Mouse (Mus musculus) small intestine, adult 2 months (tissue): ENCODE data around the gene Poc1b. TPM values are rescaled to one million over a fixed set of nuclear protein-coding genes. Genes with fewer than 3 reads are reported as not detected.
"Not testable (repeated sequence)": the region's sequence is repeated elsewhere in the genome, so short reads cannot be mapped to it uniquely, and the experiment has no call there.

Experiments
- H3K27ac ChIP-seq: fragments of 200-500 bp; 2 replicates; pipeline ENCODE4 v1.5.1; 2012; ENCODE audit warnings: low read depth, low read length, control low read depth, inconsistent platforms; ENCODE audit not compliant: insufficient read depth
- H3K27me3 ChIP-seq: fragments of 200-500 bp; 2 replicates; pipeline ENCODE4 v1.6.1; 2012; ENCODE audit warnings: mild to moderate bottlenecking, moderate library complexity, low read length, inconsistent platforms; ENCODE audit not compliant: control insufficient read depth, insufficient read depth
- H3K36me3 ChIP-seq: fragments of 200-500 bp; 2 replicates; pipeline ENCODE4 v1.6.1; 2012; ENCODE audit warnings: mild to moderate bottlenecking, low read length, control low read depth, inconsistent platforms; ENCODE audit not compliant: control insufficient read depth, insufficient read depth
- H3K4me1 ChIP-seq: fragments of 200-500 bp; 2 replicates; pipeline ENCODE4 v1.6.1; 2012; ENCODE audit warnings: low read length, inconsistent platforms, mixed read lengths; ENCODE audit not compliant: control insufficient read depth, insufficient read depth, insufficient read length
- H3K4me3 ChIP-seq: fragments of 200-500 bp; 2 replicates; pipeline ENCODE4 v1.5.1; 2012; ENCODE audit warnings: low read depth, mild to moderate bottlenecking, control low read depth, inconsistent platforms, low read length, moderate library complexity
- CTCF ChIP-seq: fragments of 200-500 bp; IDR thresholded peaks from 2 replicates; pipeline ENCODE4 v1.5.1; 2012; ENCODE audit warnings: low read depth, mild to moderate bottlenecking, control low read depth, inconsistent platforms, low read length, moderate library complexity, mixed read lengths; ENCODE audit not compliant: insufficient replicate concordance, insufficient read length; ENCODE audit errors: extremely low read depth
- POLR2A ChIP-seq: fragments of 200-500 bp; IDR thresholded peaks from 2 replicates; pipeline ENCODE4 v1.6.1; 2012; ENCODE audit warnings: low read depth, mild to moderate bottlenecking, control low read depth, inconsistent platforms, low read length, moderate library complexity
- WGBS: fragments of 180-500 bp; shearing (Covaris S2); methylation state at CpG from one replicate; pipeline ENCODE4 v1.1.7; 2018; 5-methylcytosine and 5-hydroxymethylcytosine counted together
- polyA plus RNA-seq: library from polyadenylated mRNA; depleted of rRNA; stranded (reverse); fragments of >200 nt; gene quantifications from 2 replicates; pipeline ENCODE4 v1.2.3, GENCODE M21; 2012

The Poc1b gene
- polyA plus RNA-seq, 1 experiment = 5.5 TPM

DNA sequence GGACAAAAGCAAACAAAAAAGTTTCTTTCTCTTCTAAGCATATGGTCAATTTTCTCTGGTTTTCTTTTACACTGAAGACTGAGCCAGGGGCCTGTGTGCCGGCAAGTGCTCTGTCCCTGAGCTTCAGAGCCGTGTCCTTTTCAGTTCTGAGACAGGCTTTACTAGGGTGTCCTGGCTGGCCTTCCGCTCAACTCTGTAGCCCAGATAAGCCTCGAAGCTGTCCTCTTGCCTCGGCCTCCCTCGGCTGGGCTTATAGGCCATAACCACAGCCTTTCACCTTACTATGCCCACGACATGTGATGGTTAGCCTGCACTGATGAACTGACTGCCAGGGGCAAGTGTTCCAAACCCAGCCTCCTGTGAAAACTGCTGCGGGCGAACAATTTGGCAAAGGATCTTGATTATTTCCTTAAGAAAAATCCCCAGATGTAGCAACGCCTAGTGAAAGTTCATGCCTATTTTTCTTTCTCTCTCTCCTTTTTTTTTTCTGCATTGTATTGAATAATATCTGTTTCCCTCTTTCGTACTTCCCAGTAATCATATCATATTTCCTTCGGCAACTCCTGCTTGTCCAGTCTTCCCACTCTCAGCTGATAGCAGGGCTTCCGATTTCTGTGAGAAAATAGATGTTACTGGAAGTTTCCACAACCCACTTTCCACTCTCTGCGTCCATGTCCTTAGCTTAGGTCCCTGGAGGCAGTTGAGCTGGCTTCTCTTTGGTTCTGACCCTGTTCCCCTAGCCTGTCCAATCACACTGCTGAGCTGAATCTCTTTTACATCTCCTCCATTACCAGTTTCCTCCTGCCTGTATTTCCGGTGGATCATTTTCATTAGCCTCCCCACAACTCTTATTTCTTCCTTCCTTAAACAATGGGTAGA is 107.8 kb downstream of the Poc1b start:
- 89% methylated on average over 15 of the region's 15 CpGs for WGBS
- no peaks in the 10 kb centered on the region for H3K27me3 ChIP-seq
- TF ChIP-seq CTCF (no peak), POLR2A (no peak)
- H3K27ac ChIP-seq = no peak overlapping the region
- no peak overlapping the region for H3K4me3 ChIP-seq
- no peaks in the 10 kb centered on the region for H3K36me3 ChIP-seq
- peaks cover 17% of the 10 kb centered on the region for H3K4me1 ChIP-seq

DNA sequence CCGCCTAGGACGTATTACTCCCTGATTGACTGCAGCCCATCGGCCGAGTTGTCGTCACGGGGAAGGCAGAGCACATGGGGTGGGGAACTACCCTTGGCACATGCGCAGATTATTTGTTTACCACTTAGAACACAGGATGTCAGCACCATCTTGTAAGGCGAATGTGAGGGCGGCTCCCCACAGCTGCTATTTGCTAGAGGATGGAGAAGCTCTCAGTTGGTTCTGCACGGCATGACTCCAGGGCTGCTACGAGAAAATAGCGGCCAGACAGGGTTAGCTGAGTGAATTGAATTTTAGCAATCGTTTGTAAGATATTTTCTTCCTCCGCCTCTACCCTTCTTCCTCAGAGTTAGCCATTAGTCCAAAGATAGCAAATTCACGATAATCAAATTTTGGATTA is 109.7 kb downstream of the Poc1b start:
- H3K27ac ChIP-seq = not testable (repeated sequence)
- WGBS = 95% methylated on average over 15 of the region's 15 CpGs

DNA sequence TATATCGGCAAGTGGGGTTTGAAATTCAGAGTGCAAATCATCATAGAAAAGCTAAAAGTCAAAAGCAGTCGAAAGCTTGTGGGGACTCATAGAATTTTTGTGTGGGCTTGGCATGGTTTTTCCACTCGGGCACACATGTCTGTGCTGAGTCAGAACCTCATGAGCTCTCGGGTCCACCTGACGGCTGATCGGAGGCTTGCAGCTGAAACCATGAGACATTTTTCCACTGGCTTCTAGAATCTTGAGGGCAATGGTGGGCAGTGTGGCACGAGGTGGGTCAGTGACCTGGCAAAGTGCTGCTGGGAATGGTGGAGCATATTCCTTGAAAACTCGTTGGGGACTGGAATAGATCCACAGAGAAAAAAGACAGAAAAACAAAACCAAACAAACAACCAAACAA is 114.7 kb downstream of the Poc1b start:
- Histone ChIP-seq H3K4me1 (peaks cover 13% of the 10 kb centered on the region; the same call in 1 of the 2 replicates), H3K27ac (peak overlapping the region; percentile 62; the same call in 1 of the 2 replicates), H3K4me3 (no peak overlapping the region), H3K27me3 (no peaks in the 10 kb centered on the region), H3K36me3 (no peaks in the 10 kb centered on the region)
- TF ChIP-seq POLR2A (no peak), CTCF (no peak)
- 94% methylated on average over 8 of the region's 8 CpGs for WGBS

More for the DNA sequence above, 109.7 kb downstream of the Poc1b start:
- not testable (repeated sequence) for H3K36me3 ChIP-seq, H3K27me3 ChIP-seq, H3K4me3 ChIP-seq, H3K4me1 ChIP-seq

GRCm38 (mm10) chr10:99222726-99223125 is 115.9 kb downstream of the Poc1b start:
- peaks cover 16% of the 10 kb centered on the region; the same call in 1 of the 2 replicates for H3K4me1 ChIP-seq
- H3K27me3 ChIP-seq = no peaks in the 10 kb centered on the region
- 42% methylated on average over 5 of the region's 5 CpGs for WGBS
- no peaks in the 10 kb centered on the region for H3K36me3 ChIP-seq
- TF ChIP-seq POLR2A (no peak), CTCF (no peak)
- no peak overlapping the region for H3K4me3 ChIP-seq
- H3K27ac ChIP-seq = peak overlapping the region; percentile 89

DNA sequence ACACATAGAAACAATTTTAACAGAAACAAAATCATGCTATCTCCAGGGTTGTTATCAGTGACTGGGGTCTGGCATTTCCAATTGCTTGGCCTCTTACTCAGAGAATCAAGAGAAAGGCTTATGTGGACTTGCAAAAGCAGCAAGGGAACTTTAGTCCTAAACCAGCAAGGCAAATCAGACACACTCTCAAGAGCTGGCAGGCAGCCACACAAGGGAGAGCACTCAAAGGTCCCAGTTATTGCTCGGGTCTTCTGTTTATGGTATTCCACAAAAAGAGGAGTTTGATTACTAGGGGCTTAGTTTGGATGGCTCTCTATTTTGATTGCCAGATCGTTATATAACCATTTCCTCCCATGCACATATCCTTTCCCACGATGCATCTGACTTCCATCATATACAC is 117.4 kb downstream of the Poc1b start:
- H3K4me3 ChIP-seq = no peak overlapping the region
- no peak for TF ChIP-seq POLR2A
- TF ChIP-seq CTCF = no peak
- H3K27ac ChIP-seq = peak overlapping the region; percentile 29; the same call in 1 of the 2 replicates
- peaks cover 24% of the 10 kb centered on the region for H3K4me1 ChIP-seq
- 28% methylated on average over 3 of the region's 3 CpGs for WGBS
- H3K27me3 ChIP-seq = no peaks in the 10 kb centered on the region
- no peaks in the 10 kb centered on the region for H3K36me3 ChIP-seq

GRCm38 (mm10) chr10:99226782-99227181 is 119.9 kb downstream of the Poc1b start:
- WGBS = 46% methylated on average over 5 of the region's 5 CpGs
- H3K4me3 ChIP-seq = no peak overlapping the region
- TF ChIP-seq CTCF = no peak
- H3K36me3 ChIP-seq = no peaks in the 10 kb centered on the region
- H3K27ac ChIP-seq = peak overlapping the region; percentile 72
- peaks cover 21% of the 10 kb centered on the region for H3K4me1 ChIP-seq
- no peaks in the 10 kb centered on the region for H3K27me3 ChIP-seq

- TF ChIP-seq POLR2A (no peak), CTCF (no peak)
- H3K4me3 ChIP-seq = no peak overlapping the region
- no peaks in the 10 kb centered on the region for H3K27me3 ChIP-seq
- H3K4me1 ChIP-seq = peaks cover 21% of the 10 kb centered on the region
- WGBS = 73% methylated on average over 17 of the region's 17 CpGs
- H3K27ac ChIP-seq = peak overlapping the region; percentile 66; the same call in 1 of the 2 replicates
- H3K36me3 ChIP-seq = no peaks in the 10 kb centered on the region
These were observed 121.4 kb downstream of the Poc1b start for GRCm38 (mm10) chr10:99227968-99228864.
